Mouse (Mus musculus) cerebellum, adult 11 months (tissue): ENCODE results near the gene Wbp1l.

Experiments
- DNase-seq: peaks from one replicate; pipeline ENCODE4 v3.0.0; 2022

The Wbp1l gene

GRCm38 (mm10) chr19:46661511-46661910, 62.6 kb downstream of the Wbp1l start:
- DNase-seq: no peak

DNA sequence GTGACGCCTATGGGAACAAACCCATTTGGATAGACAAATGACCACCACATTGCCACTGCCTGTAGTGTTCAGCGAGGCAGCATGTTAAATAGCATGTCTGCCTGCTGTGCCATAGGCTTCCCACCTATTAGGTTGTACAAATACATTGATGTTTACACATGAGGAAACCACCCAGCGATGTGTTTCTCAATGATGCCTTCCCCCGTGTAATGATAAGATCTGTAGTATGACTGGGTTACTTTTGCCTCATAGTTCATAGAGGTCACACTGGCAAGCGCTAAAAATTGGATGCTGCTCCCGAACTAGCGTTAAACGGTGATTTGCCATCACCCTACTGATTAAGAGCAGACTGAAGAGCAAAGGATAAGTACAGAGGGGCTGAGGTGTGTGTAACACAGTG, 63.3 kb downstream of the Wbp1l start:
- DNase-seq: no peak

- no peak for DNase-seq
These were observed 63.9 kb downstream of the Wbp1l start for GRCm38 (mm10) chr19:46662784-46663183.

DNA sequence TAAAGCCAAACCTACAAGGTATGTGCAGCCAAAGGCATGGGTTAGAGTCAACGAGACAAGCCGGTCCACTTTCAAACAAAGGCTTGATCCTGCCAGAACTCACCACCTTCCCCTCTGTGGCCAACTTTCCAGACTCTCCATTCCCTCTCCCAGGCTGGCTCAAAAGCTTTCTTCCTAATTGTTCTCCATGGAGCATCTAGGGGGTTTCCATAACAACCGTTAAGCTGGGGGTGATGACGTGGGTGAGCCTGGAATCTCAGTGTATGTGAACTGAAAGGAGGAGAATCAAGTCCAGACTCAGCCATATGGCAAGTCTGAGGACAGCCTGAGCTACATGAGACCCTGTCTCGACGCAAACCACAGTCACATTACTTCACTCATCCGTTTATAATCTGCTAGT, 66.6 kb downstream of the Wbp1l start:
- DNase-seq: no peak

DNA sequence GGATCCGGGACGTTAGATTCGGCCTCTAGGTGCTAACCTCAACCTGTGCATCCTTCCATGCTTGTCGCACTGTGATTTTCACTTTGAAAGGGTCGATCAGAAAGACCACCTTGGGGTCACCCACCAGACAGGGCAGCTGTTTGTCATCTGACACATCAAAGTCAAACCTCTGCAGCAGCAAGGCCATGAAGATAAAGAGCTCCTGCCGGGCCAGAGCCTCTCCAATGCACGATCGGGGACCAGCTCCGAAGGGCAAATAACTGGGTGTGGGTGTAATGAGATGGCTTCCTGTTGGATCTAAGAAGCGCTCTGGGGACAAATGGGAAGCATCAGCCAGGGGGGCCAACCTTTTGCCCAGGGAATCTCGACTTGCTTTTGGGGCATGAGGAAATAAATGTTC, 68.4 kb downstream of the Wbp1l start:
- DNase-seq: no peak

DNA sequence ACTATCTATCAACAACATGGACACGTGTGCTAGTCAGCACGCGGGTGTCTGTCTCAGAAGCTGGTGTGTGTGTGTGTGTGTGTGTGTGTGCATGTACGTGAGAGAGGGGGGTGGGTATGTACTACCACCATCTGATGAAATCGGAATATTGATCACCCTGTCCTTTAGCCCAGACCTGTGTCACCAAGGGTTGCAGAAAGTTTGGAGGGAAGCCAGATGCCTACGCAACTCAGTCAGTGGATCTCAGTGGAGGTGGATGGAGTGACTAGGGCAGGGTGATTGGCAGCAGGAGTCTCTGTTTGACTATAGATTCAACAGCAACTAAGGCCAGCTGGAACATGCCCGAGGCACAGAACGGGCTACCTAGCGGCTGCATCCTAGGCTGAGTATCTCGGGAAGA, 69.4 kb downstream of the Wbp1l start:
- no peak for DNase-seq

GRCm38 (mm10) chr19:46669802-46670201, 70.9 kb downstream of the Wbp1l start:
- DNase-seq: no peak

- peak; percentile 39 for DNase-seq
These were observed 71.8 kb downstream of the Wbp1l start for GRCm38 (mm10) chr19:46670691-46671090.

DNA sequence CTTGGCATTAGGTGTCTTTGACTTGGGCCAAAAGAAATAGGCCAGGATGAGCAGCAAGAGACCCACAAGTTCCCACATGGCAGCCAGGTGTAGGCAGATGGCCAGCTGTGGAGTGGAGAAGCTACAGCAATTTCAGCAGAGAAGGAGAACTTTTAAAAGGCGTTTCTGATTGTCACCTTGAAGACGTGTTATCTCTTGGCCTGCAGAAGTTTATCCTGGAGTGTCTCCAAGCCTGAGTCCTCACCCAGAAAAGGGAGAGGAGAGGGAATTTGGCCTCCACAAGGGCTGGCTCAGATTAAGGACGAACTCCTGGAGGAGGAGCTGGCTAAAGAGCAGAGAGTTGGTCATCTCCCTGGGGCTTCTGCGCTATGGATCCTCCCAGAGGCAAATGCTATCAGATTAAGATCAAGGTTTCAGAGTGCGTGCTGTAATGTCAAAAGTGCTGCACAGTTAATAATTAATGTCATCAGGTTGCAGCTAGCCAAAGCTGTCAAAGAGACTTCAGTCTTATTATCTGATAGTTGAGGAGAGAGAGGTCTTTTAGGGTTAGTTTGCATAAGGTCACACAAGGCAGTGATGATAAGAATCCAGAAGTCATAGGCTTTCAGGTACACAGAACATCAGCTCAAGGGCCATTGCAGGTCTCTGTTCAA, 74.0 kb downstream of the Wbp1l start, which contains the start of gene Cyp17a1:
Gene Cyp17a1, minus strand, starts transcription at position 407 of the 653 bp plus-strand sequence.
- no peak for DNase-seq

DNA sequence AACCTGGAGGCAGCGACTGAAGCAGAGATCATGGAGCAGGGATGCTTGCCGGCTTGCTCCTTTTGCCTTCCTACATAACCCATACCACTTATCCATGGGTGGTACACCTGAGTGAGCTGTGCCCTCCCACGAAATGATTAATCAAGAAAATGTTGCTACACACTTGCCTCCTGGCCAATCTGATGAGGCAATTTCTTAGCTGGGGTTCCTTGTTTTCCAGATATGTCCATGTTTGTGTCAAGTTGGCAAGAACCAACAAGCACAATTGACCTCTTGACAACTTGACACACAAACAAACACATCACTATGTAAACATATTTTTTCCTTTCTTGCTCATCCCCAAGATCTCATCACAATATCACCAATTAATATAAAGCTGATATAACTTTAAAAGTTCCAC, 76.8 kb downstream of the Wbp1l start:
- DNase-seq: no peak

DNA sequence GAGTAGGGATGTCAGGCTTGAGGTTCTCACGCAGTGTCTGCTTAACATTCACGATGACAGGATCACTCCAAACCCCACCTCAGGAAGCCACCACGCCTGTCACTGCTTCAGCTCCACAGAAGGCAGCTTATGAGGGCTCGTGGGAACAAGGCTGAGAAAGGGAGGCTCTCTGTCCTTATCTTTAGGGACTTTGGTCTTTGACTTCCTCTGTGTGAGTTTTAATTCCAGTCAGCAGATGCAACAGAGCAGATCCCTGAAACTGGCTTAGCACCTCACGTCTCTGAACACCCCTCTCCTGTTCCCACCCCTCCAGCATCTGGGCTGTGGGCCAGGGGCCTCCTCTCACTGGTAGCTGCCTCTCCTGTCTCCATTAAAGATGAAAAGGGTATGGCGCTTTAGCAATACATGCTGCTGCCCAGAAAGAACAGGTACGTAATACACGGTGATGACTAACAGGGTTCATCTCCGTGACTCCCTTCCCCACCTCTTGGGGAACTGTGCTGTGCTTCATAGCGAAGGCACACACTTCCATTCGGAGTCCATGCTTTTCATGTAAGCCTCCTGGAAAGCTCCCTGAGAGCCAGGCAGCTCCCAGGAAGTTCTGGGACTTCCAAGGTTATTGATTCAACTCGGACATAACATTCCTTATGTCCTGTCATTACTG, 81.0 kb downstream of the Wbp1l start:
- DNase-seq: no peak

DNA sequence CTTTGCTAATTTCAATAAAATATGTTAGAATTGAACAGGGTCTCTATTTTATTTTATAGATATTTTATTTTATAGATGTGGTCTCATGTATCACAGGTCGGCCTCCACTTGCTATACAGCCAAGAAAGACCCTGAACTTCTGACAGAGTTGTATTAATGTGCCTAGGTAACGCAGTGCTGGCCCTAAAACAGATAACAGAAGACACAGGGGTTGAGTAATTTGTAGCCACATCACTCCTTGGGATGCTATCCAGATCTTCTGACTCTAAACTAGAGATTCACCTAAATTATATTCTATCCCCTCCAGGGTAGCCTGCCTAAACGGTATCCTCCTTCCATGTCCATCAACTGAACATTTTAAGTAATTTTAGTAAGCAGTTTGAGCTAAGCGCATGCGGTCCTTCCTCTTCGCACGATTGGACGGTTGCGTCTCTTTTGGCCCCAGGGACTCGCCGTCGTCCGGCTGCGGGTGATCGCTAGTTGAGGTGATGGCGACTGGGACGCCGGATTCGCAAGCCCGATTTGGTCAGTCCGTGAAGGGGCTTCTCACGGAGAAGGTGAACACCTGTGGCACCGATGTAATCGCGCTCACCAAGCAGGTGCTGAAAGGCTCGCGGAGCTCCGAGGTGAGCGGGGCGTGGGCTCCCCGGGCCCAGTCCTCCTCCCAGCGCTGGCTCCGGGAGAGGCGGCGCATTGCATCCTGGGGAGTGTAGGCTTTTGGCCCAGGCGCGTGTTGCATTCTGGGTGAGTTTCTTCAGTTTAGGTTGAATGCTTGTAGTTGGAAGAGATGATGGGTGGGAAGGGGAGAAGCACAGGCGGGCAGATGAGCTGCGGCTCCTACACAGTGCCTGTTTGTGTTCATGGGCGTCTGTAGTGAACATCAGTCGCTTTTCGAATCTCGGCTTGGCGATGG, 90.8 kb downstream of the Wbp1l start, which contains the start of gene Borcs7:
Gene Borcs7, plus strand, starts transcription at position 447 of the 913 bp plus-strand sequence.
- peak; percentile 83 for DNase-seq

- no peak for DNase-seq
These were observed 91.5 kb downstream of the Wbp1l start for GRCm38 (mm10) chr19:46690387-46690786.

- DNase-seq: no peak
These were observed 92.2 kb downstream of the Wbp1l start for GRCm38 (mm10) chr19:46691078-46691477.

DNA sequence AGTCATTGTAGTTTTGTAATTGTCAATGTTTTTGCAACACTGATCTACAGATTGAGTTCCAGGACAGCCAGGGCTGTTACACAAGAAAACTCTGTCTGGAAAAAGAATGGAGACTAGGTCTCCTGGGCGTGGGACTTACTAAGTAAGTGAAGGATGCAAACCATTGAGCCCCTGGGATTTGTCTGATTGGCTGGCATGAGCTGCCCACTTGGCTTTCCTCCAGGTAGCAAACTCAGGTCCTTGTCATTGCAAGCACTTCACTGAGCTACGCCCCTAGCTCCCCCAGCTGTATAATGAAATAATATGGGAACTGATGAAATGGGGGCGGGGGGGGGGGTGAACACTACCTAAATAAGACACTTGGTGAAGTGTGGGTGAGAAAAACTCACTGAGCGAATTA, 94.3 kb downstream of the Wbp1l start:
- DNase-seq: no peak

DNA sequence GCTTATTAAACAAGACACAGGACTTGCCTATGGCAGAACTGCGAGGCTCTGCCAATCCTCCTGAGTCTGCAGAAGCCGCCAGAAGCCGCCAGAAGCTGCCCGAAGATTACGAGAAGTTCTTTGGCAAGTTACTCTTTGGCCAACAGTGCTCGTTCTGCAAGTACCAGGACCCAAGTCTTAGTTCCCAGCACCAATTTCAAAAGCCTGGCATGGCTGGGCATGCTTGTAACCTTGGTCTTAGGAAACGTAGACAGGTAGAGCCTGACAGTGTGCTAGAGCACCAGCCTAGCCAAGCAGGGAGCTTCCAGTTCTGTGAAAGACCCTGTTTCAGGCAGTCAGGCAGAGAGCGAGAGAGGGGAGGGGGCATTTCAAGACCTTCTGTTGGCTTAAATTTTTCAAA, 97.6 kb downstream of the Wbp1l start:
- DNase-seq: no peak

- no peak for DNase-seq
These were observed 98.1 kb downstream of the Wbp1l start for GRCm38 (mm10) chr19:46696943-46697342.

DNA sequence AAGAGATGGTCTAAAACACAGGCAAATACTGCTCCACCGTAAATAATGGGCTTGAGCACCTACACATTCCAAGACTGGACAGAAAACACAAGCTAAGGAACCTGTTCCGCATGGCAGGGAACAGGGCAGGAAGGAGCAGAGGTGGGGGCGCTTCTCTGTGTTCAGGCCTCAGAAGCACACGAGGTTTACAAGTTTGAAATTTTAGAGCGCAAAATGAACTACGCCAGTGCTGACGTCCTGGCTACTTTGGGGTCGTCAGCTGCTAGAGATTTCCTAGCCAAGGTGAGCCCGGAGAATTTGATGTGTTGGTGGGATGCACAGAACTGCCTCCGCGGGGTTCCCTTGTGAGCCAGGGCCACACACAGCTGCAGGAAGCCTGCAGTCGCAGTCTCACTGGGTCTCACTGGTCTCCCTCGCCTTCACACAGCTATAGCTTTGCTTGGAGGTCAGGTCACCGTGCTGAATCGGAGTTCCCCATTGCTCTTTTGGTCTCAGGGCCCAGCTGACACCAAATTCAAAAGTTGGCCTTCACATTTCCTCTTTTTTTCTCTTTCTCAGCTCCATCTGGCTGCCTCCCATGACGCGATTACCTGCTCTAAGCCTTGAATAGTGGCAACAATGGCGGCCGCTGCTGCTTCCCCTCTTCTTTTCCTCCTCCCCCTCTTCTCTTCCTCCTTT, 99.1 kb downstream of the Wbp1l start:
- no peak for DNase-seq

DNA sequence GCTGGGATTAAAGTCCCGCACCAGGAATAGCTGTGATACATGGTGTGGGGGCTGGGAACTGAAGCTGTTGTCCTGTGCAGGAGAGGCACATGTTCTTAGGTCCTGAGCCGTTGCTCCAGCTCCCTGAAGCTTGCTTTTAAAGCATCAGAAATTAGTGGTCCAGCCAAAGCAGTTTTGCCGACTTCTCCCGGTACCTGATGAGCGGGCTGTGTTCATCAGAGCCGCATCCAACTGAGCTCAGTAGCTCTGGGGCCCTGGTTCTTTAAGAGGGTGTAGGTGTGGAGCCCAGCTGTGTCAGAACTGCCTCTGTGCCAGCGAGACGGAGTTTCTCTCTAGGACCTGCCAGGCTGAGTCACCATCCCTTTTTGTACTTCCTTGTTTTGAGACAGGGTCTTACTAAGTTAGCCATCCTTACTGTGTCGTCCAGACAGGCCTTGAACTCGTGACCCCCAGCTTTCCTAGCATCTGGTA, 100.2 kb downstream of the Wbp1l start:
- no peak for DNase-seq

DNA sequence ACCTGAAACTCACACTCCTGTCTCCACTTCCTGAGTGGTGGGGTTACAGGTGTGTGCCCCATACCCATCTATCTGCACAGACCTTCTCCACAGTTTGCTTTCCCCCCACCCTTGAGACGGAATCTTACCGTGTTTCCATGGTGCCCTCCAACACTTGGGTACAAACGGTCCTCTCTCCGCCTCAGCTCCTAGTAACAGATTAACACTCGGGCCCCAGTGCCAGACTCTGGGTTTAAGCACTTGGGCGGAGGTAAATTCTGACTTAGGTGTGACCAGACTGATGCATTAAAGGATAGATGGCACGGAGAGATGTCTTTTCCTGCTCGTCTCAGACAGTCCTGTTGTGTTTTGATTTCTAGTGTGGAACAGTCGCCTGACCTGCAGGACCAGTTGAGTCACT, 102.3 kb downstream of the Wbp1l start:
- DNase-seq: no peak

- no peak for DNase-seq
These were observed 107.1 kb downstream of the Wbp1l start for GRCm38 (mm10) chr19:46705779-46706495.
